Mouse (Mus musculus) lung, postnatal 0 days (tissue): Measurements from ENCODE around the gene Ube3c. TPM values are rescaled to one million over a fixed set of nuclear protein-coding genes. Genes with fewer than 3 reads are reported as not detected.
"Not testable (repeated sequence)": the region's sequence is repeated elsewhere in the genome, so short reads cannot be mapped to it uniquely, and the experiment has no call there.

ENCODE experiments used
- ATAC-seq: fragments of 200-750 bp; cut with Nextera tagmentation; 2 replicates; pipeline ENCODE4 v1.8.0; 2017; ENCODE audit warnings: moderate library complexity
- DNase-seq: peaks from one replicate; pipeline ENCODE4 v3.0.0-alpha.2; 2016; ENCODE audit warnings: low spot score
- H3K27ac ChIP-seq: fragments of 300-500 bp; sonication (generic); 2 replicates; pipeline ENCODE4 v1.5.1; 2014; ENCODE audit warnings: antibody characterized with exemption, mild to moderate bottlenecking, low read length, mixed read lengths
- H3K27me3 ChIP-seq: fragments of 300-500 bp; sonication (generic); replicated peaks from 2 replicates; pipeline ENCODE4 v1.6.1; 2014; ENCODE audit warnings: low read length, mixed read lengths; ENCODE audit not compliant: insufficient read depth
- H3K36me3 ChIP-seq: fragments of 300-500 bp; sonication (generic); 2 replicates; pipeline ENCODE4 v1.6.1; 2014; ENCODE audit warnings: low read length, mixed read lengths; ENCODE audit not compliant: insufficient read depth
- H3K4me1 ChIP-seq: fragments of 300-500 bp; sonication (generic); 2 replicates; pipeline ENCODE4 v1.6.1; 2014; ENCODE audit warnings: antibody characterized with exemption, low read depth, low read length, mixed read lengths; ENCODE audit not compliant: insufficient read depth
- H3K4me2 ChIP-seq: fragments of 300-500 bp; sonication (generic); replicated peaks from 2 replicates; pipeline ENCODE4 v1.6.1; 2014; ENCODE audit warnings: low read depth, mild to moderate bottlenecking, low read length, moderate library complexity, mixed read lengths
- H3K4me3 ChIP-seq: fragments of 300-500 bp; sonication (generic); 2 replicates; pipeline ENCODE4 v1.5.1; 2014; ENCODE audit warnings: low read depth, low read length
- H3K9ac ChIP-seq: fragments of 300-500 bp; sonication (generic); replicated peaks from 2 replicates; pipeline ENCODE4 v1.6.1; 2014; ENCODE audit warnings: low read depth, mild to moderate bottlenecking
- H3K9me3 ChIP-seq: fragments of 300-500 bp; sonication (generic); 2 replicates; pipeline ENCODE4 v1.6.1; 2016; ENCODE audit warnings: low read length, mixed read lengths
- CTCF ChIP-seq: IDR thresholded peaks from 2 replicates; pipeline ENCODE4 v1.5.1; 2016; ENCODE audit warnings: antibody characterized with exemption, mild to moderate bottlenecking
- EP300 ChIP-seq: IDR thresholded peaks from 2 replicates; pipeline ENCODE4 v1.6.1; 2016; ENCODE audit warnings: antibody characterized with exemption, mild to moderate bottlenecking, control low read depth
- WGBS: fragments of 180-500 bp; shearing (Covaris S2); extraction: QIAGEN DNeasy Blood & Tissue Kit; methylation state at CpG from one replicate; pipeline ENCODE4 v1.1.7; 2014; 5-methylcytosine and 5-hydroxymethylcytosine counted together
- polyA plus RNA-seq: library from polyadenylated mRNA; unstranded; fragments of >200 nt; fragmentation: Nextera tagmentation; extraction: Ambion mirVana; gene quantifications from 2 replicates; pipeline ENCODE4 v1.2.1, GENCODE M21; 2015

Gene Ube3c
- polyA plus RNA-seq, 1 experiment from 2014 or later, result 13.2 TPM

DNA sequence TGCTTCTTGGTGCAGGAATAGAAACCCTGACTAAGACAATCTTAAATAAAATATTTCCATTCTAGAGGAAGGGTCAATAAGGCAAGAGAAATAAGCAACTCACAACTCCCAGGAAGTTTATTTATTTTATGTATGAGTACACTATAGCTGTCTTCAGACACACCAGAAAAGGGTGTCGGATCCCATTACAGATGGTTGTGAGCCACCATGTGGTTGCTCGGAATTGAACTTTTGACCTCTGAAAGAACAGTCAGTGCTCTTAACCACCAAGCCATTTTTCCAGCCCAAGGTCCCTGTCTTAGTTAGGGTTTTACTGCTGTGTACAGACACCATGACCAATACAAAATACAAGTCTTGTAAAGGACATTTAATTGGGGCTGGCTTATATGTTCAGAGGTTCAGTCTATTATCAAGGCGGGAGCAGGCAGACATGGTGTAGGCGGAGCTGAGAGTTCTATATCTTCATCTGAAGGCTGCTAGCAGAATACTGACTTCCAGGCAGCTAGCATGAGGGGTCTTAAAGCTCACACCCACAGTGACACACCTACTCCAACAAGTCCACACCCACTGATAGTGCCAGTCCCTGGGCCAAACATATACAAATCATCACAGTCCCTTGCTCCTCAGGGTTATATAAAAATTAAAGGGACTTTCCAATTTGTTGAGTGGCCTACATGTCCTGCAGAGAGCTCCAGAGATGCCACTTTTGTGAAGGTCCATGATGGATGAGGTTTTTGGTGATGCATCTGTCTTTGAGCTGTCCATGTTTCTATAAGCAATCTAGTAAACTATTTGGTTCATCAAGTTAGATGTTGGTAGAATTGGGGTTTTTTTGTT is 9.0 kb downstream of the Ube3c start:
- Histone ChIP-seq H3K9ac (no peak overlapping the region), H3K27me3 (no peaks in the 10 kb centered on the region), H3K27ac (no peak overlapping the region), H3K4me3 (no peak overlapping the region), H3K4me2 (no peak overlapping the region), H3K36me3 (no peaks in the 10 kb centered on the region), H3K4me1 (no peaks in the 10 kb centered on the region), H3K9me3 (no peaks in the 10 kb centered on the region)
- DNase-seq, result no peak
- no peak for ATAC-seq
- TF ChIP-seq EP300, result no peak
- TF ChIP-seq CTCF, result no peak
- WGBS, result 85% methylated on average over 4 of the region's 4 CpGs

GRCm38 (mm10) chr5:29583880-29584595 is 15.0 kb downstream of the Ube3c start:
- Histone ChIP-seq H3K27me3 (no peaks in the 10 kb centered on the region), H3K4me3 (no peak overlapping the region), H3K9ac (no peak overlapping the region), H3K4me2 (no peak overlapping the region), H3K27ac (no peak overlapping the region), H3K4me1 (no peaks in the 10 kb centered on the region), H3K36me3 (no peaks in the 10 kb centered on the region), H3K9me3 (no peaks in the 10 kb centered on the region)
- ATAC-seq (no peak; the same call in 1 of the 2 replicates), DNase-seq (no peak)
- WGBS, result 55% methylated on average over 2 of the region's 2 CpGs
- TF ChIP-seq EP300 (no peak), CTCF (no peak)

DNA sequence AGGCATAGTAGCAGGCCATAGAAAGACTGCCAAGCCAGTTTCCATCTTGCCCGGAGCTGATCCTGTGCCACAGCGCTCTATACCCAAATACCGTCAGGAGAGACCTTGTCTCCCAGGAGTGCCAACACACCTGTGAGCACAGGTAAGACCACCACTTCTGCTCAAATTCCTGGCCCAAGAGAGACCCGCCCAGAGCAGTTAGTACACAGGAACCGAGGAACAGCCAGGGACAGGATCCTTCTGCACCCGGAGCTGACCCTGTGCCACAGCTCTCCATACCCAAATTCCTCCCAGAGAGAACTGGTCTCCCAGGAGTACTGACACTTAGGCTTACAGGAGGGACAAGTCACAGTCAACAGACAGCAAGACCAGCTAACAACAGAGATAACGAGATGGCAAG is 23.1 kb downstream of the Ube3c start:
- WGBS, result 98% methylated on average over 7 of the region's 7 CpGs
- ATAC-seq, H3K9me3 ChIP-seq, H3K27ac ChIP-seq, H3K27me3 ChIP-seq, H3K4me2 ChIP-seq, H3K4me1 ChIP-seq, DNase-seq, H3K4me3 ChIP-seq, H3K9ac ChIP-seq: not testable (repeated sequence)
- H3K36me3 ChIP-seq, result peaks cover 26% of the 10 kb centered on the region

- H3K4me3 ChIP-seq, result no peak overlapping the region
- ATAC-seq (no peak), DNase-seq (no peak)
- H3K27me3 ChIP-seq, result no peaks in the 10 kb centered on the region
- H3K9ac ChIP-seq, result no peak overlapping the region
- peaks cover 13% of the 10 kb centered on the region for H3K36me3 ChIP-seq
- no peak overlapping the region for H3K4me2 ChIP-seq
- WGBS, result 92% methylated on average over 2 of the region's 2 CpGs
- no peaks in the 10 kb centered on the region for H3K9me3 ChIP-seq
- TF ChIP-seq EP300 (no peak), CTCF (no peak)
- no peaks in the 10 kb centered on the region for H3K4me1 ChIP-seq
- no peak overlapping the region for H3K27ac ChIP-seq
Measured at GRCm38 (mm10) chr5:29606546-29606945, 37.5 kb downstream of the Ube3c start.

- H3K36me3 ChIP-seq, result peaks cover under 1% of the 10 kb centered on the region; the same call in 1 of the 2 replicates
- ATAC-seq, result no peak
- no peaks in the 10 kb centered on the region for H3K4me1 ChIP-seq
- H3K4me2 ChIP-seq, result no peak overlapping the region
- WGBS, result 88% methylated on average over 10 of the region's 10 CpGs
- no peaks in the 10 kb centered on the region for H3K9me3 ChIP-seq
- no peak overlapping the region for H3K27ac ChIP-seq
- no peak for TF ChIP-seq EP300
- DNase-seq, result no peak
- no peak overlapping the region for H3K9ac ChIP-seq
- H3K4me3 ChIP-seq, result no peak overlapping the region
- no peaks in the 10 kb centered on the region for H3K27me3 ChIP-seq
Measured at GRCm38 (mm10) chr5:29625610-29626009, 56.6 kb downstream of the Ube3c start.

DNA sequence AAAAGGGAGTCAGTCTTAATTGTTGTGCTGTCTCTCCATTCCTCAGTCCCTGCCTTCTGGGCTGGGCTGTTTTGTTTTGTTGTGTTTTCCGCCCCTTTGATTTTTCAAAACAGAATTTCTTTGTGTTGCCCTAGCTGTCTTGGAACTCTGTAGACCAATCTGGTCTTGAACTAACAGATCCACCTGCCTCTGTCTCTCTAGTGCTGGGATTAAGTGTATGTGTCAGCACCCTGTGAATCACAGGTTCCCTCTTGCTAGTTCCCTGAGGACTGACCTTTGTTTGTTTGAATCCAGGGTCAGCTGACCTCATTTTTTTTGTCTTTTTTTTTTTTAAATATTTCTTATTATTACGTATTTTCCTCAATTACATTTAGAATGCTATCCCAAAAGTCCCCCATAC is 60.9 kb downstream of the Ube3c start:
- H3K27ac ChIP-seq, result no peak overlapping the region
- no peaks in the 10 kb centered on the region for H3K36me3 ChIP-seq
- H3K9me3 ChIP-seq, result no peaks in the 10 kb centered on the region
- H3K27me3 ChIP-seq, result no peaks in the 10 kb centered on the region
- TF ChIP-seq CTCF (no peak), EP300 (no peak)
- no peak overlapping the region for H3K4me2 ChIP-seq
- ATAC-seq (no peak), DNase-seq (no peak)
- no peak overlapping the region for H3K9ac ChIP-seq
- no peaks in the 10 kb centered on the region for H3K4me1 ChIP-seq
- 89% methylated on average over 2 of the region's 2 CpGs for whole genome bisulfite sequencing
- no peak overlapping the region for H3K4me3 ChIP-seq
